Mouse (Mus musculus): Measurements from ENCODE around the gene Mtx2.

The Mtx2 gene

DNA sequence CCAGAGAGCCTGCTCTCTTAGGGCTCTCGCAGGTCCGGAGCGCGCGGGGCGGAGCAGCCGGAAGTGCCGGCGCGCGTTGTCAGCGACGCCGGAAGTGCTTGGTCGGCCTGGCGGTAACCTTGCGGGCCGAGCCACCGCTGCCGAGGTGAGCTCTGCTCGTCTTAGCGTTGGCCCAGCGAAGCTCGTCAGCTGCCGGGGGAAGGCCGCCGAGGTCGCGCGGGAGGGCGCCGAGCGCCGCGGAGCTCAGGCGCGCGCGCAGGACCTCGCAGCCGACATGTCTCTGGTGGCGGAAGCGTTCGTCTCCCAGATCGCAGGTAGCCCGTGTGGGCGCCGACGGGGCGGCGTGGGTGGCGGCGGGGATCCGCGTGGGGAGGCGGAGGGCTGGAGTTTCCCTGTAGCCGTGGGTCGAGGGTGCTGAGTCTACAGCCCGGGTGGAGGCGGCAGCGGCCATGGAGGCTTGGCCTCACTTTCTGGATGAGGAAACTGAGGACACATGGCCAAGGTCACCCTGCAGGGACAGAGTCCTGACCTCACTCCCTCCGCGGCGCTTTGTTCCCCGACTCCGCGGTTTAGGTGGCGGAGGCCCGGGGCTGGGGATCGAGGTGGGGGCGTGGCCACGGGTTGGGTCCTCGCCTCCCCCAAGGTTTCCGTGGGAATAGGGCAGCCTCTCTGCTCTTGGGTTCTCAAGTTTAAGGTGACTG is at the start of gene Mtx2:
TSS of gene Mtx2 (plus strand) at position 74 of the 701 bp plus-strand sequence.
- peak; percentile 75 for DNase-seq (ENCODE audit: low read depth)

DNA sequence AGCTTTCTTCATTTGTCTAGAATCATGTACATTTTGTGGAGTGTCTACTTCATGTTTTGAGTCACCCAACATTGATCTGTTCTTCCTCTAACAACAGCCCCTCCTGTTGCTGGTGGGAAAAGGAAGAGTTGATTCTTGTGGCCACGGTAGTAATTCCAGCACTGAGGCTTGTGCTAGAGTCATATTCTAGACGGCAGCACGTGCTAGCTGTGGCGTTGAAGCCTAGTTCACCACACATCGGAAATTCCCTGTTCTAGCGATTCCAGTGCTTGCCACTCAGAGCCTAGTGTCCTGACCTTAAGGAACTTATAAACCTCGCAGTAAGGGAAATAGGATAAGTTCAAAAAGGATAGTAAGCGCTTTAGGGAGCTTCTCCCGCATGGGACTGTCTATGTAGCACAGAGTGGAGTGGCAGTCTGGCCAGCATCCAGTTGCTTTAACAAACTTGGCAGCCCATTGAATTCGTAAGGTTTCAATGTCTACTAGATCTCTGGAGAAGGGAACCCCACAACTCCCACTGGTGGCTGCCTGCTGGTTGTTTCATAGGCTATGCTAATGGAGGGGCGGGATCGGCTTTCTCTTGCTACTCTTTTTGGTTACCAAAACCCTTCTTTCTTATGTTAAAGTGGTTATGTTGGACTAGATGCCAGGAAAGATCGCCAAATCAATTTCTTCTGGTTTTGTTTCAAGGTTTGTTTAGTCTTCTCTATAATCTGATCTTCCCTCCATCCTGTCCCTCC is 47.9 kb upstream of the Mtx2 start:
- DNase-seq (ENCODE audit: low read depth), result no peak

GRCm38 (mm10) chr2:74781386-74781785 is 44.2 kb upstream of the Mtx2 start:
- no peak for DNase-seq (ENCODE audit: low read depth)

DNA sequence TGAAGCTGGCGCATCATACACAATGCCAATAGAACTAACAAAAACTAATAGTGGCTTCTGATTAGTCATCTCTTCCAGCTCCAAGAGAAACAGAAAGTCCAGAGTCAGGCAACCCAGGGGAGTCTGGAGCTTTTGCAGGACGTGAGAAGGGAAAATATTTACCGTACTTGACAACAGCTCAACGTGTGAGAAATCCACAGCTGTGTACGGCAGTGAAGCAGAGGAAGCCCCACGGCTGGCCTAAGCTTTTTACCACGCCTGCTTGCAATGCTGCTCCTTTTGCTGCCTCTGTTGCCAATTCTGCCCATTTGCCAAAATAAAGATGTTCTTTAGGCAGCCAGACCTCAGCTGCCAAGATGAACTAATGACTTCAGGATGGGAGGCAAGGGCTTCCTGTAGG is 30.1 kb upstream of the Mtx2 start:
- no peak for DNase-seq (ENCODE audit: low read depth)

DNA sequence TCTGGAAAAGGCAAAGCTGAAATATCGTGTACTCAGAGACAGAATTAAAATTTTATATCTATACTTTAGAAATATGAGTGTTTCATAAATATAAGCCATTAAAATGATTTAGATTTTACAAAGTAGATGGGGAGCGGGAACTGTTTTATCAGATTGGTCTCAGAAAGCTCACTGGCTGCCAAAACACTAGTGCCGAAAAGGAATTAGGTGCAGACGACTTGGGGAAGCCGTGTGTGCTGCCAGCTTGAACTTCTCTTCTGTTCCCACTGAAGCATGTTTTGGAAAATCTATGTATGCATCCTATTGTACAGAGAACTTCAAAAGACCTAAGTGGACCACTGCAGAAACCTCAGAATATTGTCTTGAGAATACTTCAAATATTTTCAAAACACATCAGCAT is 17.2 kb upstream of the Mtx2 start:
- DNase-seq (ENCODE audit: low read depth), result no peak

DNA sequence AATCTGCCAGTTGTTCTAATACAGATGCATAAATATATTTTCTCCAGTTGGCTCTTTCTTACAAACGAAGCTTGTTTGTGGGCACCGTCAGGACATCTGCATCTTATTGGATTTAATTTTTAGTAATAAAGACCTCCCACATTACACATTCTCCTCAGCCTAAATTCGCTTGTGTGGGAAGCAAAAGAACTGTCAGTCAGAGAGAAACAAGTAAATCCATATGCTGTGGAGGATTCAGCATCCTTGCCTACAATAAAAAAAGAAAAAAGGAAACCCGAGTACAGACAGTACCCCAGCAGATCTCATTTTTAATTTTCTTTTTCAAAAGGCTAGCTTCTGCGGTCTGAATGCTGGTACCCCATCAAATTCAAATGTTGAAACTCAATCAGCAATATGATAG is 2.9 kb upstream of the Mtx2 start:
- DNase-seq (ENCODE audit: low read depth), result no peak

- no peak for DNase-seq (ENCODE audit: low read depth)
Observed at GRCm38 (mm10) chr2:74825371-74825729, 253 bp upstream of the Mtx2 start.

DNA sequence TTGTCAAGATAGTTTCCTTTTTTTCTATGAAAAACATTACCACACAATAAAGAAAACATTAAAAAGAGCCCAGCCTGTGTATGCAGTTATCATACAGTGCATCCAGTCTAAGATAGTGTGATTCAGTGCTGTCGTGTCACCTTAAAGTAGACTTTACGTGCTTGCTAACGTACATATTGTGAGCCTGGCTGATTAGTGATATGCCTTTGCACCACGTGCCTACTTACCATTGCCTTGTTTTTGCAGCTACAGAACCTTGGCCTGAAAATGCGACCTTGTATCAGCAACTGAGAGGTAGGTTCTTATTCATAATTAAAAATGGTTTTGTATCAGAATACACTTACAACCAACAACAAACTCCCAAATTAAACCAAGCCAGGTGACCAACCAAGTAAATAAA is 21.4 kb downstream of the Mtx2 start:
- no peak for DNase-seq (ENCODE audit: low read depth)

DNA sequence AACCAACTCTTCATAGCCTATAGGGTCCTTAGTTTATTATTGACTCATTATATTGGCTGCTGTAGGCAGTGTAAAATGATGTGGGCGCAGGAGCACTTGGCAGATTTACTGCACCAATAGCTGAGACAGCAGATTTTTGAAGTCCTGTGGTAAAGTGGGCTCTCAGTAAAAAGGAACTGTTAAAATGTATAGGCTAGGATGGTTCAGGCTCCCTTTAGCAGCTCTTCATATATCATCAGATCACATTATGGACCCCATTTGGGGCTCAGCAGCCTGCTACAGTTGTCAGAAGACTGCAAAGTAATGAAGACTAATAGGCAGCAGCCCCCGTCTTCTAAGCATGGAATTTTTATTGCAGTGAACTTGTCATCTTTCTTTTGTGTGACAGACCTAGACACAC is 21.9 kb downstream of the Mtx2 start:
- DNase-seq (ENCODE audit: low read depth), result no peak

DNA sequence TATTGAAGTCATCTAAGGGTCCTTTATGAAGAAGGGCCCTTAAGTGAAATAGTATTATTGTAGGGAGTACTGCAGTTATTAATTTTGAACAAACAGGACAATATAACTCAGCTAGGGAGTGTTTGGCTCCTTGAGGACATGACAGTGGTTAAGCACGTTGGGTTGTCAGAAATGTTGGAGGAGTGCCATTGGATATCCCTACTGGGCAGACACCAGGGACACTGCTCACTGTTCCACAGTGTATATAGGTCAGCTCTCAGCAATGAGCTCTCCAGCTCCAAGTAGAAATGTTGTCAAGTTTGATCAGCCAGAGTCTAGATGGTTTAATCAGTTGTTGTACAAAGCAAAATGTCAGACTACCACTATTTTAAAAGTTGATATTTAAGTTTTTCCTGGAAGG is 24.4 kb downstream of the Mtx2 start:
- DNase-seq (ENCODE audit: low read depth), result no peak

DNA sequence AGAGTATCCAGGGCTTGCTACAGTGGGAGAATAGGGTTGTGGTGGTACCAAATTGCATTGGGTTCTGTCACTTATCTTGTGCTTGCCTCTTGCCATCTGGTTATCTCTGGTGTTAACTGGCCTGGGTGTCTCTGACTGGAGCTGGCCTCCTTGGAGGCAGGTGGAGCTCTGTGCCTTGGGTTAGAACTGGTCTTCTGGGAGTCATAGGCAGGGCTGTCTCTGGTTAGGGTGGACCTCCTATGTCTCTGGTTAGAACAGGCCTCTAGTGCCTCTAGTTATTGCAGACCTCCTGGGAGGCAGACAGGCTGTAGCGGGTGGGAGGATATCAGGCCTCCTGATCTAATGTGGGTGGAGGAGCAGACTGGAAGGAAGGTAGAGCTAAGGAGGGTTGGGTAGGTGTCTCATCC is 36.5 kb downstream of the Mtx2 start:
- DNase-seq (ENCODE audit: low read depth), result no peak

- no peak for DNase-seq (ENCODE audit: low read depth)
Observed at GRCm38 (mm10) chr2:74865414-74865813, 39.8 kb downstream of the Mtx2 start.

GRCm38 (mm10) chr2:74874043-74874442 is 48.4 kb downstream of the Mtx2 start:
- no peak for DNase-seq (ENCODE audit: low read depth)

DNA sequence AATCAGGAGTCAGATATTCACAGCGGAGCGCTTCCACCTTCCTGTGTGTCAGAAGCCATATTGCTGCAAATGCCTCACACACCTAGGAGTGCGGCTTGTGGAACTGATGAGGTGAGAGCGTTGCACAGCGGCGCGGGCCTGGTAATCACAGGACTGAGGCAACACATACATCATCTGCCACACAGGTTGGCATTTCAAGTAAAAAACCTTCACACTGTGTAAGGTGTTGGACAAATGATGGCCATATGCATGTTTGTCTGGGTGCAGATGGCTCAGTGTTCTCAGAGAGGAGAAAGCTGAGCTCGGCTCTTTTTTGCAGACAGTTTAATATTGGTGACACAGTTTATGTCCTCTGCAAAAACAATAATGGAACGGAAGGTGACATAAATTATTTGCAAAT is 58.8 kb downstream of the Mtx2 start:
- no peak for DNase-seq (ENCODE audit: low read depth)

DNA sequence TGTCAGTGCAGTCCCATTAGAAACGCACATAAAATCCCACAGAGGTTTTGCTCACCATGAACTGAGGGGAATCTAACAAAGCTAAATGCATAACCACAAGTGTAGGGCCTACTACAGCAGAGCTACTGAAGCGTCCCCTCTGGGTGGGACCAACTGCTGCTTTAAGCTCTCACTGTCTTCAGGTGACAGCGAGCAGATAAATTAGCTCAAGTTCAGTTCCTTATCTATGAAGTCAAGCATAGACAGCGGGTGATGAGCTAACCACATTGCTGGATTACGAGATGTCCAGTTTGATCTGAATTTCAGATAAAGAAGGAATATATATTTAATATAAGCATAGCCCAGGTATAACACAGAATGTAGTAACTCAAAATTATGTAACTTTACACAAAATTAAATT is 66.3 kb downstream of the Mtx2 start:
- no peak for DNase-seq (ENCODE audit: low read depth)

- DNase-seq (ENCODE audit: low read depth), result no peak
Observed at GRCm38 (mm10) chr2:74892881-74893615, 67.4 kb downstream of the Mtx2 start.

- no peak for DNase-seq (ENCODE audit: low read depth)
Observed at GRCm38 (mm10) chr2:74894061-74894460, 68.5 kb downstream of the Mtx2 start.

GRCm38 (mm10) chr2:74899973-74900372 is 74.4 kb downstream of the Mtx2 start:
- no peak for DNase-seq (ENCODE audit: low read depth)

- DNase-seq (ENCODE audit: low read depth), result no peak
Observed at GRCm38 (mm10) chr2:74901764-74902295, 76.2 kb downstream of the Mtx2 start.

- DNase-seq (ENCODE audit: low read depth), result no peak
Observed at GRCm38 (mm10) chr2:74907368-74908291, 82.0 kb downstream of the Mtx2 start.

- DNase-seq (ENCODE audit: low read depth), result no peak
Observed at GRCm38 (mm10) chr2:74912031-74912430, 86.4 kb downstream of the Mtx2 start.
